Mouse (Mus musculus): ENCODE data around the gene Slco4a1.

Slco4a1 gene

DNA sequence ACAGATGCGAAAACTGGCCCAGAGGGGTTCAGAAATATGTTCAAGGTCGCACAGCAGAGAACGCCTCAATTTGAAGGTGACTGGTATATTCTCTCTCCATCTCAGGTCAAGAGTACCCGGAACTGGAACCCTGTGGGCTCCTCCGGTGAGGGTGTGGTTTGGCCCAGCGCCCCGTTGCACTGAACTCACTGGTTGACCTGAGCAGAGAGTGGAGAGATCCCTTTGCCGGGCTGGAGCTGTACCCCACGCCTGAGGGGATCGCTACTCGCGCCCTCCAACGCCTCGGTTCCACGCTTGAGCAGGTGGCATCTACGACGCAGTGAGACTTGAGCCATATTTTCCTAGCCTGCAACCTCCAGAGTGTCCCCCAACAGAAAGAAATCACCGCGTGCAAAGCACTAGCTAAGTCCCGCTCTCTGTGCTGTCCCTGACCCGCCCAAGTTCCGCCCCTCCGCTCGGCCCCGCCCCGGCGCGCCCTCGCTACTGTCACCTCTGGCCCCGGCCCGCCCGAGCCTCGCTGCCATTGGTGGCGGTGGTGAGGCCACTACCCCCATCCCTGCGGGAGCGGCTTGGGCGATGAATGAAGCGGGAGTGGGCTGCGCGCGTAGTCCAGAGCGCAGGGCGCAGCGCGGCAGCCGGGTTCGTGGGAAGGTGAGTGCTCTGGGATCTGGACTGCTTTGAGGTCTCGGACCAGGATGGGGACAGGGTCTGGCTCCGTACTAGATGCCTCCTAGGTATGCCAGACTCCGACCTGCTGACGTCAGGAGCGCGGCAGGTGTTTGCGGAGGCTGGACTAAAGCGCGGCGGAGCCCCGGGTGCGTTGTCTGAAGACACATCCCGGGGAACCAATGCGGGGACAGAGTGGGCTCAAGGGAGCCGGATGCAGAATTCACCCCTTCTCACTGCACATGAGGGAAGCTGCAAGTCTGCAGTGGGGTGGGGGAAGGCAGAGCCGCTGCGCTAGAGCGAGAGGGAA is at the start of gene Slco4a1:
Gene Slco4a1, plus strand, starts transcription at position 523 of the 976 bp plus-strand sequence.
- DNase-seq (ENCODE audit: inconsistent age in 2 of 2, low spot score in 1 of 2) = peak; percentile 86 to 94

DNA sequence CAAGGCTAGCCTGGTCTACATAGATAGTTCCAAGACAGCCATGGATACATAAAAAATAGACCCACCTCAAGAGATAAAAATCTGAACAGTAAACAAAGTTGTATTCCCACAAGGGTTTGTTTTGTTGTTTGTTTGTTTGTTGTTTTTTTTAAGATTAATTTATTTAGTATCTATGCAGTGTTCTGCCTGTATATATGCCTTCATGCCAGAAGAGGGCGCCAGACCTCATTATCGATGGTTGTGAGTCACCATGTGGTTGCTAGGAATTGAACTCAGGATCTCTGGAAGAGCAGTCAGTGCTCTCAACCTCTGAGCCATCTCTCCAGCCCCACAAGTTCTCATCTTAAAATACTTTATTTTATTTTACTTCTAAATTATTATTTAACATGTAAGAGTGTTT is 47.6 kb upstream of the Slco4a1 start:
- no peak for DNase-seq (ENCODE audit: inconsistent age in 2 of 2, low spot score in 1 of 2)

DNA sequence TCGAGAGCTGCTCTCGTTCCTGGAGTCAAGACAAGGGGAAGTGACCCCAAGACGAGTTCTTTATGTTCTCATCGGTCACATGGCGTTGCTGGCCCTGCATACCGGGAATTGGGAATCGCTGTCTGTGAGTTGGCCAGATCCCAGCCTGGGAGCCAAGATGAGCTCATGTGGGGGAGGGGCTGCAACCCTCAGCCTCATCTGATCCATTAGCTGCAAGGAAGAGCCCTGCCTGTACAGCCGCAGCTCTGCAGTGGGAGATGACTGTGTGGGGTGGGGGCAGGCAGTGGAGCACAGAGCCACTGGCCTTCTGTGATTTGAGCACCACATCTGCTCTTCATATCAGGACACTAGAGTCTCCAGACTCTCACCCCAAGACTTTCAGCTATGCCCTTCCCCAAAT is 45.6 kb upstream of the Slco4a1 start:
- no peak for DNase-seq (ENCODE audit: inconsistent age in 2 of 2, low spot score in 1 of 2)

DNA sequence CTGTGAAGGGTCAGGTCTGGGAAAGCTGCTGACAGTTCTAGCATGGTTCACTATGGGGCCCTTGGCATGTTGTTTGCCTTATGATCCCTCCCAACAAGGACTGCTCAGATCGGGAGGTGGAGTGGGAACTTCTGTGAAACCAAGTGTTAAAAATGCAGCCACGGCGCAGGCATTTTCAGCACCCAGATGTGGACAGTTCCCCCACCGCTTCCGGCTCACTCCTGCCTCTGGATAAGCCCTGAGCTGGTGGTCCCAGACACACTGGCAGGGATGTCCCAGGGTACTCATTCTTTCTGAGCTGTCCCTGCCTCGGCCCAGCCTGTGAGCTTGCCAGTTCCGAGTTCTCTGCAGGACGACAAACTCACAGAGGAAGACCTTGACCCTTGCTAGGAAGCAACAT is 45.0 kb upstream of the Slco4a1 start:
- no peak for DNase-seq (ENCODE audit: inconsistent age in 2 of 2, low spot score in 1 of 2)

DNA sequence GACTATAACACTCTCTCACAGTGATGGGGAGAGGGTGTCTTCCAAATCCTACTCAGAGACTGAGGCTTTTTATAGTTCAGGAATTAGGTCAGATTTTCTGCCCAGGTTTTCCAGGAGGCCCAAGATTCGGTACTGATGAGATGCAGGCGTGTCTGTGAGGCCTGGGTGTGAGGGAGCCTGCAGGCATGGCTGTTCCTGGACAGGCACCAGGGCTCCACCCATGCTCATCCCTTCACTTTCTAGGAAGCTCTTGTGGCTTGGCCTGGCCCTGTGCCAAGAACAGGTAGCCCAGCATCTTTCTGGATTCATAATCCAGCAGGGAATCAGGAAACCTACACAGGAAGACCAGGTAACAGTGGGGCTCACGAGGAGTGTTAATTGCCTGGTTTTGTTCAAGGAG is 40.4 kb upstream of the Slco4a1 start:
- no peak for DNase-seq (ENCODE audit: inconsistent age in 2 of 2, low spot score in 1 of 2)

DNA sequence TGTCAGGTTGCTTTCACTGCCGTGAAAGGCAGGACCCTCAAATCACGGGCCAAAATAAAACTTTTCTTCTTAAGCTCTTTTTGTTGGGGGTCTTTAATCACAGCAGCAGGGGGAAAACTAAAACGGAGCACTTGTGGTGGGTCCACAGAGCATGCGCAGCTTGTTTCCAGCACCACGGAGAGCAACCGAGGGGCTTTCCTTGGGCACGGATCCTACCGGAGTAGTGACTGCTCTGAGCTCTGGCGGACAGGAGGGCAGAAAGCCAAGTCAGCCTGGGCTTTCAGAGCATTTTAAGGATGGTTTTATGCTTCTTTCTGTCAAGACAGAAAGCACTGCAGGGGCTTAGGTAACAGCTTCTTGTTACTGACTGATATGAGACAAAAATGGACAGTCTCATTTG is 38.3 kb upstream of the Slco4a1 start:
- no peak for DNase-seq (ENCODE audit: inconsistent age in 2 of 2, low spot score in 1 of 2)

DNA sequence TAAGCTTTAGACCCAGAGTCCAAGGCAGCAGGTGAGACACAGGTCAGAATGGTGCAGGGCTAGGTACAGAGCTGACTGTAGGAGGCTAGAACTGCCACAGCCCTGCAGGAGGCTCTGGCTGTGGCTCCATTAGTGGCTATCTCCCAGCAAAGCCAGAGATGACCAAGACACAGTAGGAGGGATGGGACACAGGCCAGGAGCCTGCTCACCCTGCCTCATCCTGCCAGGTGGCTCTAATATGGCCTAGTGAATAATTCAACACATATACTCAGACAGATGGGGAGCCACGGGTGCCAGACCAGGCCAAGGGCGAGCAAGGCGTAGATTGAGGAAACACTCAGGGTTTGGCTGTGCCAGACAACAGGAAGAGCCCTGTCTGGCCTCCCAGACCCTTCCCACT is 35.4 kb upstream of the Slco4a1 start:
- DNase-seq (ENCODE audit: inconsistent age in 2 of 2, low spot score in 1 of 2) = no peak

DNA sequence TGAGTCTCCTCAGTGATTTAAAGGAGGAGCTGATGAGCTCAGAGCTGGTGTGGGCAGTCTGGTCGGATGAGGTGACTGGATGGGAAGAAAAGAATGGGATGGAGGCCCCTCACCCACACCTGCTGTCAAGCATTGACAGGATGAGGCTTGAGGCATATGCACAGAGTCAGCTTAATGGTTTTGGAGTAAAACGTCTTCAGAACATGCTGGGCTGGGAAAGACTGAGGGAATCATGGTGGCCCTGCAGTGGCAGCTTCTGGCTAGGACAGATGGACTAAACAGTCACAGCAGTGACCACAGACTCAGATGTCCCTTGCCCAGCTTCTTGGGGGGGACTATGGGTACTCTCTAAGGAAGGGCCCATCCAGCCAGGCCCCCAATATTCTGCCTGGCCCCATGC is 30.9 kb upstream of the Slco4a1 start:
- DNase-seq (ENCODE audit: inconsistent age in 2 of 2, low spot score in 1 of 2) = no peak

DNA sequence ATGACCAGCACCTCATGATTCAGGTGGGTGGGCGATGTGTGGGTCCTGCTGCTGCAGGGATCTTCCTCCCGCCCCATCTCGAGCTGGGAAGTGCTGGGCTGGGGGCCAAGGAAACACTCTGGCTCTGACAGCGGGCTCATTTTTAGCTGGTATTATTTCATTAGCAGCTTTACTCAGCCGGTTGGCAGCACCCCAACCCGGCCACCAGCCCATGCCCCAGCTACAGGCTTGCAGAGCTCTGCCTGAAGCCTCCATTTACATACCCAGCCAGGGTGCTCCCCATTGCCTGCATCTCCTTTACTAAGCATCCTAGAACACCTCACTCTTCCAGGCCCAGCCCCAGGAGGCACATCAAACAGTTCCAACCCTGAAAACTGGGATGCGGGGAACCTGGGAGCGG is 29.0 kb upstream of the Slco4a1 start:
- peak; percentile 28 to 36 for DNase-seq (ENCODE audit: inconsistent age in 2 of 2, low spot score in 1 of 2)

DNA sequence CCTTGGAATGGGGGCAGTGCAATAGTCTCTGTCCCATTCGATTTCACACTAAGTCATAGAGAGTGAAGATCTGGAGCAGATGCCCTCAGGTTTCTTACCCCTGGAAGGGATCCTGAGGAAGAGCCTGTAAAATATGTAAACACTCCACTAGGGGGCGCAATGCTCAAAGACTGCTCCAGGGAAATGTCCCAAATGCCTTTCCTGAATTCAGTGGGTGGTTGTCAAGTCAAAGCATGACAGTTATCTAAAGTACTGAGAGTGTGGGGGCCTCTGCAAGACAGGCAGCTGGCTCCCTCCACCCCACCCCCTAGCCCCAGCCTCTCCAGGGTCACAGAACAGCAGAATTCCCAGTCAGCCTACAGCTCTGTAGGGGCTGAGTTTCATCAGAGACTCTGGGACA is 27.7 kb upstream of the Slco4a1 start:
- DNase-seq (ENCODE audit: inconsistent age in 2 of 2, low spot score in 1 of 2) = peak in 1 of 2 experiments; percentile 57

DNA sequence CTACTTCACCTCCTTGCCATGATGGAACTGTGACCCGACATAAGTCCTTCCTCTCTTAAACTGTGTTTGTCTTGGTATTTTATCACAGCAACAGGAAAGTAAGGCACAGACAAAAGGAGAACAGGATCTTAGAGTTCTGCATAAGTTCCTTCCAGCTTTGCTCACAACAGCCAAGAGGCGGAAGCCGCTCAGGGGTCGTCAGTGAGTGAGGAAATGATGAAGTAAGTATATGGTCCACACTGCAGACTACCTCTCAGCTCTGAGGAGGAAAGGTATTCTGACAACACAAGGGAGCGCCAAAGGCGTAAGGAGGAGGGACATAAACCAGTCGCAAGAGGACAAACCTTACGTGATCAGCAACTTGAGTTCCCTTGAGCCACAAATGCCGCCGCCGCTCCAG is 25.4 kb upstream of the Slco4a1 start:
- DNase-seq (ENCODE audit: inconsistent age in 2 of 2, low spot score in 1 of 2) = no peak

DNA sequence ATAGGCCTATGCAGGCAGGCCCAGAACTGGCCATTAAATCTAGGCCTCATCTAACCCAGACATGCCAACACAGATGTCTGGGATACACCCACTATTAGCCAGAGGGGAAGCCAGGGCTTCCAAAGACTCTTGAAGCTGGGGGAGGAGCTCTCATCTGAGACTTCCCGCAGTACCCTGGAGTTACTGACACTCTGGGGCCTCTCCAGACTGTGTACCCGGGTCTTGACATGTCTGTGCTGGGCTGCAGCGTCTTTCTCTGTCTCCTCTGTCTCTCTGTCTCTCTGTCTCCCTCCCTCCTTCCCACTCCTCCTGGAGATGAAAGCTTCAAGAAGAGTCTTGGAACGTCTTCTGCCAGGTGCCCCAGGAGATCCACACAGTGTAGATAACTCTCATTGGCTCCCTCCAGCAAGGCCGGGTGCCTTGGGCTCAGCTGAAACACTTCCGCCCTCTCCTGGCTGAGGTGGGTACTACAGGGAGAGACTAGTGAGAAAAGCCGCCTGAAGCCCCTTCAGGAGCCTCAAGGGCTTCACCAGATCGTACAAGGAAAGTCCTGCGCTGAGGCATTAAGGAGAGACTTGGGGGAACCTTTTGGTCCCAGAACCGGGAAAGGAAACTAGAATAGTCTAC is 23.9 kb upstream of the Slco4a1 start:
- peak; percentile 62 to 92 for DNase-seq (ENCODE audit: inconsistent age in 2 of 2, low spot score in 1 of 2)

DNA sequence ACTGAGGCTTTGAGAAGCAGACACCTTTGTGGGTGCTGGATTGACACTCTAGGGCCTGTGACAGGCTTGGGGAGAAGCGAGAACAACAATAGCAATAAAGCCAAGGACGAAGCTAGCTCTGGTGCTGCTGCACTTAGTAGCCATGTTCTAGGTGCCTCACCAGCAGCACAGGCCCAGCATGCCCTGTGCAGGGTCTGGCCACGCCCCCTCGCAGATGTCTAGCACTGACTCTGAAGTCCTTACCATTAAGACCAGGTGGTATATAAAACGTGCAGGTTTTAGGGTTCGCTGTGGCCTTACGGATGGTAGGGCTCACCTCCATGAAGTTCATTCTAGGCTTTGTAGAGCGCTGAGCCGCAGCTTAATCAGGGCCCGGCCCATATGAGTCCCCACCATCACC is 23.3 kb upstream of the Slco4a1 start:
- no peak for DNase-seq (ENCODE audit: inconsistent age in 2 of 2, low spot score in 1 of 2)

DNA sequence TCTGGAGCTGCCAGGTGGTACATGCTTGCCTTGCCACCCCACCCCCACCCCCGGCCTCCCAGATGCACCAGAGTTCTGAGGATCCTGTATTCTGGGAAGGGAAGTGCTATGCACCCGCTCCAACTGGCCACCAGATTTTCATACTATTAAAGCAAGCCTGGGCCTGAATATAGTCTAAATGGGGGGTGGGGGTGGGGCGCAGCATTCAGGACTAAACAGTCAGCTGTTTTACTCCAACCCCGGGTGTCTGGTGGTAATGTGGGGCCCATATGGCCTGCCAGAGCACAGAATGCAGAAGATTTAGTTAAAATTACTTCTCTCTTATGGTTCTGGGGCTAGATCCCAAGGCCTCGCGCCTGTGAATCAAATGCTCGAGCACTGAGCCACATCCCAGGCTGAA is 22.7 kb upstream of the Slco4a1 start:
- DNase-seq (ENCODE audit: inconsistent age in 2 of 2, low spot score in 1 of 2) = no peak

DNA sequence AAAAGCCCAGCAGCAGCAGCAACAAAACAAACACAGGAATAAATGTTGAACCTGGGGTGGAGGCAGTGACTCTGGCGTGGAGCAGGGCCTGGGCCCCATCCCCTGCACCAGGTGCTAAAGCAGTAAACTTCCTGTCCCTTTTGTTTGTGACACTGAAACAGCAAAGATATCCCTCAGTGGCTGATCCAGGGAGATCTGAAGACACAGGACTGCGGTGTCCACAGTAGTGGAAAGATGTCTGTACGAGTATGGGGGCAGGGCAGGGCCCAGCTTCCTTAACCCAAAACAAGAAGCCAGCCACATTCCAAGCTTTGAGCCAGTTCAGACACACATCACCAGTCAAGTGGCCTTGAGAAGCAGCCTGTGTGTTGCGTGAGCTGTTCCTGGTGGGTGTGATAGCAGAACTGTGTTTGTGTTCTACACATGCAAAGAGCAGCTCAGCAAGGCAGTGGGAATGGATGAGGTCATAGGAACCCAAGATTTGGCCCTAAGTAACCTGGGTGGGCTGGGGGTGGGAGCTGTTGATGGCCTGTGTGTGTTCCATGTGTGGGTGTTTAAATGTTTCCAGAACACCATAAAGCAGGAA is 20.6 kb upstream of the Slco4a1 start:
- no peak for DNase-seq (ENCODE audit: inconsistent age in 2 of 2, low spot score in 1 of 2)

DNA sequence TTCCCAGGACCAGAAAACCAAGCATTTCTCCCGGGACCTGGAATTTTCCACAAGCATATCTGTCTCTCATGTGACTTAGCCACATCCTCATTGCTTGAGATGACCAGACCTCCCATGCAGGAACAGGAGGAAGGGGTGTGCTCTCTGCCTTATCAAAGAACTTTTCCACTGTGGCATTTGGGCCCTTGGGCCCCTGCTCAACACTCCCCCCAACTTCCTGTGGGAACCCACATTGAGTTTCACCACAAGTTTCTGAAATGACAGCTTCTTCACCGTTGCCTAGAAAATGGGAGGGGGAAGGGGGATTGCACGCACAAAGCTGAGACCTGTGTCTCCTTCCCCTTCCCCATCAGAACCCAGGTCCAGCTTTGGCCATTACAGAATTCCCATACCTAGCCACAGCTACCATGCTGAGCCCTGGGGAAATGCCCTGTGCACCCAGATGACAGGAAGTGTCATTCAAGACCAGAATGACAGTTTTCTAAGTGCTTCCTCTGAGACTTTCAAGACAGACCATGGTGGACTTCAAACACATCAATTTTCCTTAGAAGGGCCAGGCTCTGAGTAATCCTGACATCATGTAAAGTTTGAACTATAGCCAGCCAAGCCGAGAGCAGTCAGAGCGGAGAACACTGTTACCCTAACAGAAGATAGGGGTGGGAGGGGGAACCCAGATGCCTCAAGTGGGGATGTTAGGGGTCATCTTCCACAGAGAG is 18.7 kb upstream of the Slco4a1 start:
- DNase-seq (ENCODE audit: inconsistent age in 2 of 2, low spot score in 1 of 2) = no peak

DNA sequence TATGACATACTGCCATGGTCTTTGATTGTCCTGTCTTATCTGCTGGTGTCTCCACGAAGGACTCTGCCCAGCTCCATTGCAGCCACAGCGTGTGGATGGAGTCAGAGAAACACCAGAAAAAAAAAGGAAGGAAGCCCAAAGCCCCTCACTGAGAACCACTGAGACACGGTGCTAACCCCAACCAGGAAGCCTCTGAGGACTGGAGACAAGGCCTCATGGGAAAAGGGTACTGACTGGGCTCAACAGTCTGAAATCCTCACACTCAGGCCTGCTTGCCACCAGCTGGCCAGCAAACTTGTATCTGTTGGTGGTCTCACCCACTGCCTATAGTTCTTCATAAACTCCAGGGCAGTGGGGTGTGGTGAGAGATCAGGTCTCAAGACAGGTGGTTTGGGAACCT is 16.3 kb upstream of the Slco4a1 start:
- no peak for DNase-seq (ENCODE audit: inconsistent age in 2 of 2, low spot score in 1 of 2)

DNA sequence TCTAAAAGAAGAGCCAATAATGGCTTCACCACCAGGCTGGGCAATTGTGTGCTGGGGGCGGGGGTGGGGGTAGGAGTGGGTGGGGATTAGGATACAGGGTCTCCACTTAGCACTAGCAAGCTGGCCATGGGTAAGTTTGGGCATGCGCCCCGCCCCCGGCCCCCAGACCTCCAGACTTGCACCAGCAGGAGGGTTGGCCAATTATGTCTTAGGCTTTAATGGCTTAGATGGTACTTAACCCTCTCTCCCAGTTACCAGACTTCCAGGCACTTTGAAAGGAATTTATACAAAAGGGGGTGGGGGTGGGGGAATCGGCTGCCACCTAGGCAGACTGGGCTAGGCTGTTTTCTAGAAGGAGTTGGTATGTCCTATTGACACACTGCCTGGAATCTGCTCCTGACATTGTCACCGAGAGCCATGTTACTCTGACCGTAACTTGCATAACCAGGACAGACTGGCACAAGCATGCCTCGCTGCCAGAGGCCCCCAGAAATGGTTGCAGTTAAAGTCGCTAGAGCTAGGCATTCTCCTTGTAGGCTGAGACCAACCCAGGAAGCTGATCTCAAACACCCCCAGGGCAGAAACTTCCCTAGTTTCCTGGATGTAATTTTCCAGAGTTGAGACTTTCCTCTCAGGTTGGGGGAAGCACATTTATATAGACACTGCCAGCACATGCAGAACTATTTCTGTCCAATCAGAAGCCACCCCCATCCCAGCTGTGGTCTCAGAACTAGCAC is 15.3 kb upstream of the Slco4a1 start:
- DNase-seq (ENCODE audit: inconsistent age in 2 of 2, low spot score in 1 of 2) = no peak

DNA sequence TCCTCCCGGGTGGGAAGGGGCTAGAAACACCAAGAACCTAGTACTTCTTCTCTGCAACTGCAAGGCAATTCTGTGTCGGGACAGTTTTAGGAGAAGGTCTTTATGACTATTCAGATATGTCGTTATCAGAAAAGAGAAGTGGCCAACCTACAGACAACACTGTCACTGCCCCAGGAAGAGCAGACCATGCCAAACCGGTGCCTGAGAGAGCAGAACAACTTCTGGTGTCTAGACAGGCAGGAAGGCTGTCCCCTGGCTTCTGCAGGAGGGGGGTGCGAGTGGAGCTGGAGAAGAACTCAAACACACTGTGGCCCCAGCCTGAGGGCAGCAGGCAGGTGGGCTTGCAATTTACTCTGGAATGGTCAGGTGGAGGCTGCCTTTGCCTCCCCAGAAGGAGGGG is 14.0 kb upstream of the Slco4a1 start:
- DNase-seq (ENCODE audit: inconsistent age in 2 of 2, low spot score in 1 of 2) = no peak

DNA sequence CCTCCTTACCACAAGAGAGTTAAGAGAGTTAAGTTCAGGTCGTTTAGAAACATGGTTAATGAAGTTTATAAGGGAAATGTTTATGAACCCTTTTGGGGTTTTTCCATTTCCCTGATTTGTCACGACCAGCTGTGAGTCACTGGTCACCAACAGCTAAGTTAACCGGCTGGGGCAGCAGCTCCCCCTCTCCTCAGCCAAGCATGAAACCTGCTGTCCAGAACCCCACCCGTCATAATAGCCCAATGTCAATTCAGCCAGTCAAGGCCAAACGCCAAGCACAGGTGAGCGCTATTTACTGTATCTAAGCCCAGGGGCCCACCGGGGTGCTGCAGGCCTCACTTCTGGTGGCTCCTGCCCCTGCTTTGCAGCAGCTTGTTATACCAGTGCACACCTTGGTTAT is 12.2 kb upstream of the Slco4a1 start:
- DNase-seq (ENCODE audit: inconsistent age in 2 of 2, low spot score in 1 of 2) = no peak

Data from adrenal gland, adult (tissue).